Mouse (Mus musculus) liver, adult 2 months (tissue): Measurements from ENCODE around the gene Bcl2a1b.
"Not testable (repeated sequence)": the region's sequence is repeated elsewhere in the genome, so short reads cannot be mapped to it uniquely, and the experiment has no call there.

ENCODE experiments used
- CTCF ChIP-seq: fragments of 200-500 bp; IDR thresholded peaks from 2 replicates; pipeline ENCODE4 v1.5.1; 2011; ENCODE audit warnings: low read depth, low read length, control low read depth
- POLR2A ChIP-seq: fragments of 200-500 bp; IDR thresholded peaks from 2 replicates; pipeline ENCODE4 v1.6.1; 2011; ENCODE audit warnings: low read length, control low read depth; ENCODE audit not compliant: insufficient read depth; ENCODE audit errors: extremely low read depth

- not testable (repeated sequence) for TF ChIP-seq CTCF, POLR2A
Measured at GRCm38 (mm10) chr9:89179469-89179868, 19.5 kb upstream of the Bcl2a1b start.
